ENCODE assay signal across 8 mouse cellular contexts in genomic region chr14:120277081-120277656, GRCm38 (mm10). TPM values are rescaled to one million over a fixed set of nuclear protein-coding genes. Genes with fewer than 3 reads are reported as not detected.
DNase-seq lines count a peak whose midpoint lies in the region; ATAC-seq lines count a peak whose summit lies in the region.

No protein-coding gene starts in this region.

- H3K9ac ChIP-seq in embryonic facial prominence, embryonic 13.5 days, result peak overlapping the region; percentile 85
- peak overlapping the region; percentile 93 for H3K9ac ChIP-seq in heart, embryonic 13.5 days
- peak overlapping the region; percentile 72 for H3K9ac ChIP-seq in kidney, embryonic 15.5 days
- peak overlapping the region; percentile 72 for H3K9ac ChIP-seq in stomach, embryonic 14.5 days (replicated peaks; ENCODE audit: low read depth, low read length)

- 0 out of 2 replicates have a peak, but pooled peaks cover 4% of the 10 kb centered on the region for H3K36me3 ChIP-seq in embryonic facial prominence, embryonic 13.5 days
- peaks cover 7% of the 10 kb centered on the region; the same call in 1 of the 2 replicates for H3K36me3 ChIP-seq in heart, embryonic 13.5 days
- H3K36me3 ChIP-seq in kidney, embryonic 15.5 days, result no peaks in the 10 kb centered on the region
- no peaks in the 10 kb centered on the region for H3K36me3 ChIP-seq in macrophage (ENCODE audit: inconsistent target)
- no peaks in the 10 kb centered on the region for H3K36me3 ChIP-seq in stomach, embryonic 14.5 days (ENCODE audit: control insufficient read depth, insufficient read depth, low read length)

- peak overlapping the region; percentile 98 for H3K27ac ChIP-seq in embryonic facial prominence, embryonic 13.5 days
- peak overlapping the region; percentile 98 for H3K27ac ChIP-seq in heart, embryonic 13.5 days (replicated peaks)
- peak overlapping the region; percentile 97 for H3K27ac ChIP-seq in kidney, embryonic 15.5 days
- peak overlapping the region; percentile 96 for H3K27ac ChIP-seq in macrophage
- peak overlapping the region; percentile 95 for H3K27ac ChIP-seq in stomach, embryonic 14.5 days (ENCODE audit: low read length)

- peak overlapping the region; percentile 74 for H3K4me3 ChIP-seq in embryonic facial prominence, embryonic 13.5 days
- H3K4me3 ChIP-seq in heart, embryonic 13.5 days, result peak overlapping the region; percentile 86
- H3K4me3 ChIP-seq in kidney, embryonic 15.5 days (replicated peaks), result peak overlapping the region; percentile 79
- peak overlapping the region; percentile 90 for H3K4me3 ChIP-seq in macrophage (ENCODE audit: inconsistent target)
- H3K4me3 ChIP-seq in stomach, embryonic 14.5 days (ENCODE audit: low read depth, low read length), result peak overlapping the region; percentile 75

- no peaks in the 10 kb centered on the region for H3K27me3 ChIP-seq in embryonic facial prominence, embryonic 13.5 days
- H3K27me3 ChIP-seq in heart, embryonic 13.5 days (replicated peaks), result no peaks in the 10 kb centered on the region
- no peaks in the 10 kb centered on the region for H3K27me3 ChIP-seq in kidney, embryonic 15.5 days
- no peaks in the 10 kb centered on the region for H3K27me3 ChIP-seq in stomach, embryonic 14.5 days (ENCODE audit: control insufficient read depth, insufficient read depth, low read length)

- no peaks in the 10 kb centered on the region for H3K9me3 ChIP-seq in embryonic facial prominence, embryonic 13.5 days
- H3K9me3 ChIP-seq in heart, embryonic 13.5 days, result no peaks in the 10 kb centered on the region
- no peaks in the 10 kb centered on the region for H3K9me3 ChIP-seq in kidney, embryonic 15.5 days (replicated peaks)
- H3K9me3 ChIP-seq in stomach, embryonic 14.5 days (ENCODE audit: control insufficient read depth, low read depth, low read length), result no peaks in the 10 kb centered on the region

- peak overlapping the region; percentile 95 for H3K4me2 ChIP-seq in embryonic facial prominence, embryonic 13.5 days
- H3K4me2 ChIP-seq in heart, embryonic 13.5 days, result peak overlapping the region; percentile 81
- peak overlapping the region; percentile 72 for H3K4me2 ChIP-seq in kidney, embryonic 15.5 days
- peak overlapping the region; percentile 96 for H3K4me2 ChIP-seq in stomach, embryonic 14.5 days (replicated peaks; ENCODE audit: low read depth, low read length)

- no peak for ATAC-seq in embryonic facial prominence, embryonic 13.5 days (ENCODE audit: insufficient number of reproducible peaks, insufficient read depth, low FRiP score, low TSS enrichment, low read depth)
- no peak for ATAC-seq in heart, embryonic 13.5 days (ENCODE audit: extremely low read depth, insufficient number of reproducible peaks, low FRiP score, low TSS enrichment)
- 0 out of 2 replicates have a peak, but pooled peaks have one; percentile 14 for ATAC-seq in kidney, embryonic 15.5 days (replicated peaks; ENCODE audit: low FRiP score)
- no peak for ATAC-seq in stomach, embryonic 14.5 days (ENCODE audit: insufficient number of reproducible peaks, insufficient read depth, low FRiP score, low read depth)

- peak; percentile 52 to 53 for DNase-seq in B cell, adult 2 months
- DNase-seq in Muller cell, postnatal 12 days (ENCODE audit: inconsistent ontology term), result peak; percentile 89
- DNase-seq in ovary, postnatal 36 days (ENCODE audit: low spot score), result no peak

- WGBS in embryonic facial prominence, embryonic 13.5 days, result 4% methylated on average over 10 of the region's 10 CpGs
- WGBS in heart, embryonic 13.5 days, result 8% methylated on average over 10 of the region's 10 CpGs
- WGBS in kidney, embryonic 15.5 days, result 5% methylated on average over 10 of the region's 10 CpGs
- WGBS in macrophage (ENCODE audit: missing documents), result 2% methylated on average over 10 of the region's 10 CpGs
- 6% methylated on average over 10 of the region's 10 CpGs for WGBS in stomach, embryonic 14.5 days

- H3K4me1 ChIP-seq in embryonic facial prominence, embryonic 13.5 days, result peaks cover 68% of the 10 kb centered on the region
- H3K4me1 ChIP-seq in heart, embryonic 13.5 days, result peaks cover 61% of the 10 kb centered on the region
- H3K4me1 ChIP-seq in kidney, embryonic 15.5 days, result peaks cover 55% of the 10 kb centered on the region
- peaks cover 45% of the 10 kb centered on the region for H3K4me1 ChIP-seq in stomach, embryonic 14.5 days (ENCODE audit: control insufficient read depth, insufficient read depth, low read length)

- H3K79me2 ChIP-seq in macrophage (ENCODE audit: inconsistent target), result peaks cover 59% of the 10 kb centered on the region

RNA-seq across cellular contexts. Expression of gene Mbnl2, which starts 1.7 kb away (rescaled TPM):
- 146 and 173 TPM in 2 replicates for polyA plus RNA-seq in embryonic facial prominence, embryonic 13.5 days (2015; fragmentation: Nextera tagmentation; extraction: Ambion mirVana)
- polyA plus RNA-seq in heart, embryonic 13.5 days (2015; fragmentation: Nextera tagmentation; extraction: Ambion mirVana), result 88.9 and 92.5 TPM in 2 replicates
- 91.4 and 91.7 TPM in 2 replicates for polyA plus RNA-seq in kidney, embryonic 15.5 days (2015; fragmentation: Nextera tagmentation; extraction: Ambion mirVana)
- total RNA-seq in macrophage (2018; cell fraction: chromatin; rRNA removed), result 100 to 1,000 TPM; 179 to 628 (median 294) TPM
- total RNA-seq in macrophage (2018; cell fraction: cytosol; rRNA removed), result 100 to 1,000 TPM; 120 to 196 (median 154) TPM
- 100 to 1,000 TPM; 223 to 633 (median 331) TPM for total RNA-seq in macrophage (2018; cell fraction: nucleus; rRNA removed)
- polyA plus RNA-seq in macrophage (2018), result 79.5 to 126 TPM (median 95.4 TPM) in 3 replicates
- 119 and 134 TPM in 2 replicates for polyA plus RNA-seq in stomach, embryonic 14.5 days (2014; fragmentation: Nextera tagmentation; extraction: Ambion mirVana)
